Mouse (Mus musculus): ENCODE measurements around the gene Oaz1.

The Oaz1 gene

GRCm38 (mm10) chr10:80826151-80827062 is at the start of gene Oaz1:
Gene Oaz1, plus strand, starts transcription at chr10:80826656.
- DNase-seq (ENCODE audit: low spot score) = peak; percentile 96

DNA sequence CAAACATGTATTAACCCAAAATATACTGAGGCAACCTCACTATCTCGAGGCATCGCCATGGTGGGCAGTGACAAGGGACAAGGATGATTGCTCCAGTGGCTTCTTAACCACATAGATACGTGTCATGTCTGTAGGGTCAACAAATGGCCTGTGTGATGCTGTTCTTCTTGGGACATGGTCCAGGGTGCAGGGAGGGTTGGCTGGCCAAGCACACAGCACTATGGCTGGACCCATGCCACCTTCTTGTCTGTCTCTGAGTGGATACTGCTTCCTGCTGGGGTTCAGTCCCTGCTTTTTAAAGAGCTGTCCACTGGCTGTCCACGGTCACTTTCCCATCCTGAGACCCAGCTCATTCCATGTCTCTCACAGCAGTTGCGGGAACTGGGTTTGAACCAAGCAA is 49.3 kb upstream of the Oaz1 start:
- no peak for DNase-seq (ENCODE audit: low spot score)

DNA sequence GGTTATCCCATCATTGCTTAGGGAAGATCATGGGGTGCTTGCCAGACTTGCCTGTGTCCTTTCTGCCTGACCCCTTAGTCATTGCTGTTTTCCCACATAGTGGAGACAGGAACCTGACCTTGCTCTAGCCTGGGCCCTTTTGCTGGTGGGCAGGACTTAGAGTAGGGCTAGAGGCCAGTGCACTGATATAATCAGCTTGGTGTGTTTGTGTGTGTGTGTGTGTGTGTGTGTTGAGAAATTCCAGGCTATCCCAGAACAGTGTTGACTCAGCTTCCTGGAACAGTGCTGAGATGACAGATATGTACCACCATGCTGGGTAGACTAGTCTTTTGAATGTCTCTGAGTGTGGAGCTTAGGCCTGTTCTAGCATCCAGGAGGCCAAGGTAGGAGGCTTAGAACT is 46.9 kb upstream of the Oaz1 start:
- no peak for DNase-seq (ENCODE audit: low spot score)

DNA sequence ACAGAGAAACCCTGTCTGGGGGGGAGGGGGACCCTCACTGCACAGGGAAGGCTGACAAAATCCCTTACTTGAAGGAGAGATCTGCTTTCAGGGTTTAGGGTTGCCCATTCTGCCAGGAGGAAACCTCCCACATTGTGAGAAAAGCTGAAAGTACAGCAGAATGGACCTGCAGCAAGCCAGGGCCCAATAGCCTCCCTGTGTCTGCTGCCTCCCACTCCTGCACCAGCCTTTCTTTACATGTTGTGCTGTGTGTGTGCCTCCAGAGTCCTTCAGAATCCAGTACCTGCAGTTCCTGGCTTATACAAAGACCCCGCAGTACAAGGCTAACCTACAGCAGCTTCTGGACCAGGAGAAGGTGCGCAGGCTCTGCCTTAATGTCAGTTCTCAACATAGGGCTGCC is 42.2 kb upstream of the Oaz1 start:
- DNase-seq (ENCODE audit: low spot score) = no peak

DNA sequence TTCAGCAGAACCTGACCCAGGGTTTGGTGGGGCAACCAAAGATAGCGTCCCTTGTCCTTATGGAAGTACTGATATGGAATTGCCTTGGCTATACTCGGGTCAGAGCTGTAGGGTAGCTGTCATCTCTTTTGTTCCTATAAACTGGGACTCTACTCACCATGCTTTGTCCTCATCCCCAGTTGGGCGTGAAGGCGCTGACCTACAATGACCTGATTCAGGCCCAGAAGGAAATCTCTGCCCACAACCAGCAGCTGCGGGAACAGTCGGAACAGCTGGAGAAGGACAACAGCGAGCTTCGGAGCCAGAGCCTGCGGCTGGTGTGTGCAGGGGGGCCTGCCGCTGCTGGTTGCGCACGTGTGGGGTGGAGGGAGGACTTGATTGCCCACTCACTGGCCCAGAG is 41.6 kb upstream of the Oaz1 start:
- no peak for DNase-seq (ENCODE audit: low spot score)

GRCm38 (mm10) chr10:80785963-80786362 is 40.5 kb upstream of the Oaz1 start:
- no peak for DNase-seq (ENCODE audit: low spot score)

GRCm38 (mm10) chr10:80787517-80787916 is 38.9 kb upstream of the Oaz1 start:
- no peak for DNase-seq (ENCODE audit: low spot score)

DNA sequence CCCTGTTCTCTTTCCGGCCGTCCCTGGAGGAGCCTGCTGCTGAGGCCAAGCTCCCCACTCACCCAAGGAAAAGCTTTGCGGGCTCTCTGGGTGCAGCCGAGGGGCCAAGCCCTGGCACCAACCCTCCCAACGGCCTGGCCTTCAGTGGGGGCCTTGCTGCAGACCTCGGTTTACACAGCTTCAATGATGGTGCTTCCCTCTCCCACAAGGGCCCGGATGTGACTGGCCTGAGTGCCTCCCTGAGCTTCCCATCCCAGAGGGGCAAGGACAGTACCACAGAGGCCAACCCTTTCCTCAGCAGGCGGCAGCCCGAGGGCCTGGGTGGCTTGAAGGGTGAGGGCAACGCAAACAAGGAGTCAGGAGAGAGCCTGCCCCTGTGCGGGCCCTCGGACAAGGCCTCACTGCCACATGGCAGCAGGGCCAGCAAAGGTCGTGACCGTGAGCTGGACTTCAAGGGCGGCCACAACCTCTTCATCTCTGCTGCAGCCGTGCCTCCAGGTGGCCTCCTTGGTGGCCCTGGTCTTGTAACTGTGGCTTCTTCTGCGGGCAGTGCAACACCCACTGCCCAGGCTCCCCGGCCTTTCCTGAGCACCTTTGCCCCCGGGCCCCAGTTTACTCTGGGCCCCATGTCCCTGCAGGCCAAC is 35.6 kb upstream of the Oaz1 start:
- no peak for DNase-seq (ENCODE audit: low spot score)

DNA sequence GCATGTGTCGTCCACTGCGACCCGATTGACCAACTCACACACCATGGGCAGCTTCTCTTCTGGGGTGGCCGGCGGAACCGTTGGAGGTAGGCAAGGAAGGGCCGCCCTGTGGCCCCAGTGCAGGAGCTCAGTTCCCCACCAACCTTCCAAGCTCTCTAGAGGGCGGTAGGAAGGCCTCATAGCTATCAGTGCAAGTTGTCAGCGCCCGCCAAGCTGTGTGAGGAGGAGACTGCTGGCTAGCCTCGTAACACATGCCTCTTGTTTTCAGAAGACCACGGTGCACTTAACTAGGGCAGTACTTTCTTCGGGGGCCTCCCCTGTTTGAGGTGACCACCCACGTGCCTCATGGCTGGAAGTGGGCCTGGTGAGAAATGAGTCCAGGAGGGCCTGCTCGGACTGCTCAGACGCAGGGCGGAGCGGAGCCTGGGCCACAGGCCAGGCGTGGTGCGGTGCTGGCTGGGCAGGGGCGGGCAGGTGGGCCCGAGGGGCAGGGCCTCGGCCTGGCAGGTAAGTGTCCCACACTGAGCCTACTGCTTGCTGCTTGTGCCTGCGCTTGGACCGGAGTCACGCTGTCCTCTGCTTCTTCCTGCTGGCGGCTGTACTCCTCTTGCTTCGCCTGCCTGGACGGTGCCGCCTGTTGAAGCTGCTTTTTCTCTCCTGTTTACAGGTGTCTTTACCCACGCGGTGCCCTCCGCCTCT is 34.8 kb upstream of the Oaz1 start:
- no peak for DNase-seq (ENCODE audit: low spot score)

DNA sequence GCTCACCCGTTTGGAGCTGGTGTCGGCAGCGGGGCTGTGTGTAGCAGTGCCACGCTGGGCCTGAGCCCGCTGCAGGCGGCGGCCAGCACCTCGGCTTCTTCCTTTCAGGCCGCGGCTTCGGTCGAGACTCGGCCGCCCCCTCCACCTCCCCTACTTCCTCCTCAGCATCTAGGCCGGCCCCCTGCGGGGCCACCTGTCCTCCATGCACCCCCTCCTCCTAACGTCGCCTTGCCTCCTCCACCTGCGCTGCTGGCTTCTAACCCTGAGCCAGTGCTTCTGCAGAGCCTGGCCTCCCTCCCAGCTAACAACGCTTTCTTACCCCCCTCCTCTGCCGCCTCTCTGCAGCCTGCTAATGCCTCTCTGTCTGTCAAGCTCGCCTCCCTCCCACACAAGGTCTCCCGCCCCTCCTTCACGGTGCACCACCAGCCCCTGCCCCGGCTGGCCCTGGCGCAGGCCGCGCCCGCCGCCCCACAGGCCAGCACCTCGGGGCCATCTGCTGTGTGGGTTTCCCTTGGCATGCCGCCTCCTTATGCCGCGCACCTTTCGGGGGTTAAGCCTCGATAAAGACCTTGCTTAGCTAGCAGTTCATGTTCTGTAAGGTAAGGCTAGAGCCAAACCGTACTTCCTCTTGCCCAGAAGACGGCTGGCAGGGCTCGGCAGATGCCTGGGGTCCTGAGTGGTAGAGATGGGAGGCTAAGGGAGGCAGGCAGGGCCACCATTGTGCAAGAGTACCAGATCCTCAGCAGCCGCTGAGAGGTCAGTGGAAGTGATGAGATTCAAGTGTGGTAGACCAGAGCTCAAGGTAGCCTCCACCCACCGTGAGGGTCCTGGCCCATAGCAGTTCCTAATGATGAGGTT is 34.1 kb upstream of the Oaz1 start:
- DNase-seq (ENCODE audit: low spot score) = no peak

DNA sequence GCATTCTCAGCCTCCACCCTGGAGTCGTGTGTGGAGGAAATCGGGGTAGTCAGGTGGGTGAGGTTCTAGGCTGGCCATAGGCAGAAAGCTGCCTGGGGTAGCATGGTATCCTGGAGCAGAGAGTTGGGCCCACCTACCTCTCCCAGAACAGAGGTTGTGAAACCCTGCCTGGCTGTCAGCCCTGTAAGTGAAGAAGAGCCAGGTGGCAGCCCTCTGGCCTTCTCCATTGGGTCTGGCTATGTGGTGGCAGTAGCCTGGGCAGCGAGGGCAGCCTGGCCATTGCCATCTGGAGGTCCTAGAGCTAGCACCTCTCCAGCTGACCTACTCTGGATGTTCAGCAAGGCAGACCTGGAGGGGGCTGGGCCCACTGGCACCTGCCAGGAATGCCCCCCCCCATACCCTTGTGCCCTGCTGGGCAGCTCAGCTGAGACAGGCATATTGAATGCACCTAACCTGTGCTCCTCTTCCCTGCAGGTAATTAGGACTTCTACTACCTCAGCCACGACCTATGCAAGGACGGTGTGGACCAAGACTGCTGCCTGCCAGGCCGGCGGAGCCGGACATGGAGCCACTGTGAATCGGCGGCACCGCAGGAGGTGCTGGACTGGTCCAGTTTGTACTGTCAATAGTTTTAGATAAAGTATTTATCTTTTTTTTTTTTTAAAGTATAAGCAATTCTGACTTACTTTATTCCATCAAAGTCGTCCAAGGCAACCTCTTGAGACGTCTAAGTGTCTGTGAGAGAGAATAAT is 33.2 kb upstream of the Oaz1 start:
- no peak for DNase-seq (ENCODE audit: low spot score)

DNA sequence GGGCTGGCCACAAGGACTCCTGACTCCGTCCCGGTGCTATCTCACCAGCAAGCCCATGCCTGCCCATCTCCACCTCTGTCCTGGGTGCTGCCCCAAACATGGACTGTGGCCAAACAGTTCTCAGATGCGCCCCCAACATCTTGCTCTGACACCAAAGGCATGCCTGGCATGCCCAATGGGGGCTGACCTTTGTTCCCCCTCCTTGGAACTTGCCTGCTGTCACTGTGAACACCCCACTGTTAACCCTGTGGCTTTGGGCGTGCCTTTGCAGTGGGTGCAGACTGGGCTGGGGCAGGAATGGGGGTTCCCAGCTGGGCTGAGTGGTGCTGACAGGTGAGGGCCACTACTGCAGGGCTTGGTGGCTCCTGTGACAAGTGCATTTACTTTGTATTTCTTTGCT is 32.7 kb upstream of the Oaz1 start:
- DNase-seq (ENCODE audit: low spot score) = no peak

DNA sequence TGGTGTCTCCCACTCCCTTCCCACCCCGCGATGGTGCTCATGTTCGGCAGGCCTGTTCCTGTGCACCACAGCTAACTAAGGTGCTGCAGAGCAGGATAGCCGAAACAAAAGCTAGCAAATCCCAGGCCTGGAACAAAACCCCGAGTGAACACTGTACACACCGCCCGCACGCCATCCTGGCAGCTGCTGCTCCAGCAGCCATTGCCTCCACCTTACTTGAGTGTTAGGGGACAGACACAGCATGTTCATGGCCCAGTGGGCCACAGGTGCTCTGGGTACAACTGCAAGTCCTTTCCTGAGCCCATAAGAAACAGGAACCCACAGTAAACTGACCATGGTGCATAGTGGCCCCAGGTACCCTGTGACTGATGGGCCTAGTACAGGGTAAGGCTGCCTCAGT is 31.7 kb upstream of the Oaz1 start:
- DNase-seq (ENCODE audit: low spot score) = no peak

DNA sequence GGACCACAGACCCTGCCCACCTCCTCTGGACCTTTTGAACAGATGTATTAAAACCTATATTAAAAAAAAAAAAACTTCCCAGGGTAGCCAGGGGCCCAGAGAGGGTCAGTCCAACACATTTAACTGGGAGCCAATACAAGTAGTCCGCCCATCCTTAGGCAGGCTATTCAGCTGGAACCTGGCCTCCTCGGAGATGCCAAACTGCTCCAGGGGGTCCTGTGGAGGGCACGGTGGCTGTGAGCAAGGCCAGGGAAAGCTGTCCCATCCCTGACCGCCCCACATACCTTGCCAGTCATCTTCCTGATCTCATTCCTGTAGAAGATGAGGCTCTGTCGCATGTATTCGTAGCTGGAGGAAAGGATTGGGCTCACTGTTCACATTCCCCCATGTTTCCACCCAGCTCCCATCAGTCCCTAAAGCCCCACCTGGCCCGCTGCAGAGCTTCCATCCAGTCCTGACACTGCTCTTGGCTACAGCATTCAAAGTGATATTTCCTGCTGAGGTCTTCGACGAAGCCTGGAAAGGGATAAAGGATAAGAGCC is 30.1 kb upstream of the Oaz1 start:
- no peak for DNase-seq (ENCODE audit: low spot score)

DNA sequence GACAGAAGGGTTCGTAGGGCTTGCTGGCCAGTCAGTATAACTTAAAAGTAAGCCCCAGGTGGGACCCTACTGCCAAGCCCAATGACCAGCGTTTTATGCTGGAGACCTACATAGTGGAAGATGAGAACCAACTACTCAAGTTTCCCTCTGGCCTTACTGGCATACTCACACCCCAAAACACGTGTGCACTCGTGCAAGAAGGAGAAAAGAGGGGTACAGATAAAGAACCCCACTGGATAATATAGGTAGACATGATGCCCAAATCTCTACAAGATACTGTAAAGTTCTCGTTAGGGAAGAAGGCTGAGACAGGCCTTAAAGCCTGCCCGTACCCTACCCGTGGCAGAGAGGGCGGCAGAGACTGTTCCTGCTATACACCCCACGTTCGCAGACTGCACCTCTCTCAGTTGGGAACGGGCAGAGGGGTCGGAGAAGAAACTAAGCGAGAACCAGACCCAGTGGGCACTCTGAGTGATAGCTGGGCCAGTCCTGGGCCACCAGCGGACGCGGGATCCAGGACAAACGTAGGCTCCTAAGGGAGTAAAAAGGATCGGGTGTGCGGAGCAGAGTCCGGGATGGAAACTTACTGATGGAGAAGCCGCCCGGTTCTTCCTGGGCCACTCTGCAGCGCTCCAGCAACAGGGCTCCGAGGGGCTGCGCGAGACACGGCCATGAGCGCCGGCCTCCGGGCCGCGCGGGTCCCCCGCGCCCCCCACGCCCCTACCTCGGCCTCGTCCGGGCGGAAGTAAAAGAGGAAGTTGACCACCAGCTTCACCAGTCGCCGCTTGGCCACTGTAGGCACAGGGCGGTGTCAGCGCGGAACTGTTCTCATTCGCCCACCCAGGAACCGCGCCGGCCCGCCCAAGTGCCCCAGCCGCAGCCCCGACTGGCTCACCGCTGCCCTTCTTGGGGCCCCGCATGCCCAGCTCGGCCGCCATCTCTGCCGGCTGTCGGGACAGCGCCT is 29.0 kb upstream of the Oaz1 start:
- peak; percentile 32 for DNase-seq (ENCODE audit: low spot score)

GRCm38 (mm10) chr10:80798150-80799006 is 28.1 kb upstream of the Oaz1 start, which contains the start of the genes Sf3a2 and Plekhj1:
Gene Sf3a2, plus strand, starts transcription at chr10:80798198.
Gene Plekhj1, minus strand, starts transcription at chr10:80798626.
- DNase-seq (ENCODE audit: low spot score) = peak; percentile 95

- DNase-seq (ENCODE audit: low spot score) = no peak
Observed at GRCm38 (mm10) chr10:80799070-80799566, 27.3 kb upstream of the Oaz1 start.

DNA sequence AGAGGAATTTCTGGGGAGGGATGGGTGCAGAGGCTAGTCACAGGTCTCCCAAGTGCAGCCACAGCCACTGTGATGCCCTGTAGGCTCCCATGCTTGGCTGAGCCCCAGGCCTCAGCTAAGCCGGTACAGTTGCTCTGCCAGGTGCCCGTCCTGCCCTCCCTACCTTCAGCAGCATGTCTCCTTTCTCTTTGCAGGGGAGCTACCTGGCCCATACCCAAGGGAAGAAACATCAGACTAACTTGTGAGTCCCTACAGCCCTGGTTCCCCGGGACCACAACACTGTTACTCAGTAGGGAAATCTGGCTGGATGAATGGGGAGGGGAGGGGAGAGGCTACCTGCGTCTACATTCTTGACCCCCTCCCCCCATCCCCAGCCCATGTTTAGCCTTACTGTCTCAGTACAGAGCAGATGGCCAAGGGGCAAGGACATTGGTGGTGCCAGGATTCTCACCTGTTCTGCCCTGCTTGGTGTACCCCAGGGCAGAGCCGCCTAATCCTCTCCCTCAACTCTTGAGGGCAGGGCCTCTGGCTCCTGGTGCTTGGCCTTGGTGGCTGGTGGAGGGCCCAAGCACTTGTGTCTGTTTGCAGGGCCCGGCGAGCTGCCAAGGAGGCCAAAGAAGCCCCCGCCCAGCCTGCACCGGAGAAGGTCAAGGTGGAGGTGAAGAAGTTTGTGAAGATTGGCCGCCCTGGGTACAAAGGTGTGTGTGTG is 24.1 kb upstream of the Oaz1 start:
- DNase-seq (ENCODE audit: low spot score) = no peak
